Mouse (Mus musculus) neural tube, embryonic 10.5 days (tissue): ENCODE measurements at regions not wholly inside any gene's neighbourhood (a gene's known extent, or its start where the extent isn't known, plus 50 kb on each side); places are given as distances from the start of the nearest gene placed in this dataset.
A peak's percentile ranks its signal among the peaks of the same experiment; 100 is the strongest.
"Not testable (repeated sequence)": the region's sequence is repeated elsewhere in the genome, so short reads cannot be mapped to it uniquely, and the experiment has no call there.

Experiments used
- DNase-seq: peaks from one replicate; pipeline ENCODE4 v3.0.0-alpha.2; 2017; ENCODE audit warnings: low spot score; ENCODE audit errors: extremely low spot score

- not testable (repeated sequence) for DNase-seq
Measured at GRCm38 (mm10) chr12:22951956-22952355, 828.1 kb downstream of the Gm10330 start.

- DNase-seq, result peak; percentile 61
Measured at GRCm38 (mm10) chr12:22906156-22906555, 873.9 kb downstream of the Gm10330 start.
